Mouse (Mus musculus): ENCODE data around the gene Ap1ar. TPM values are rescaled to one million over a fixed set of nuclear protein-coding genes. Genes with fewer than 3 reads are reported as not detected.
A peak's percentile ranks its signal among the peaks of the same experiment; 100 is the strongest.

Gene Ap1ar
- polyA plus RNA-seq, 1 experiment, result 25.2 TPM

DNA sequence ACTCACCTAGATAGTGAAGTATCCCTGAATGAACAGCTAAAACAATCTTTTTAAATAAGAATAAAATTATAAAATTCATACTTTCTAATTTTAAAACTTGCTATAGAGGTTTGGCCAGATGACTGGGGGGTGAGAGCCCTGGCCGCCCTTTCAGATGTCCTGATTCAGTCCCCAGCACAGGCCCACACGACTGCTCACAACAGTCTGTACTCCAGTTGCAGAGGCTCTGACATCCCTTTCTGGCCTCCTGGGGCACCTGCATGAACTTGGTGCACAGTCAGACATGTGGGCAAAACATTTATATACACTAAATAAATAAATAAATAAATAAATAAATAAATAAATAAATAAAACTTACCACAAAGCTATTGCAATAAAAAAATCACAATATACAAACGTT lies 71.4 kb downstream of the Ap1ar start:
- DNase-seq, result no peak
- no peak overlapping the region for H3K4me3 ChIP-seq (ENCODE audit: control insufficient read depth, insufficient read depth, low read length)
- WGBS, result 91% methylated on average over 3 of the region's 3 CpGs
- no peaks in the 10 kb centered on the region for H3K27me3 ChIP-seq (ENCODE audit: control insufficient read depth, insufficient read depth, low read length)
- no peak overlapping the region for H3K27ac ChIP-seq (ENCODE audit: control insufficient read depth, insufficient read depth, low read length)
- H3K36me3 ChIP-seq (ENCODE audit: control insufficient read depth, insufficient read depth, low read length), result no peaks in the 10 kb centered on the region
- no peaks in the 10 kb centered on the region for H3K4me1 ChIP-seq (replicated peaks; ENCODE audit: control insufficient read depth, insufficient read depth, low read length)
- TF ChIP-seq POLR2A (IDR thresholded peaks at IDR 0.05; ENCODE audit: control insufficient read depth, extremely low read depth, insufficient read depth, low read length, poor library complexity) (no peak), CTCF (IDR thresholded peaks at IDR 0.05; ENCODE audit: borderline replicate concordance, control insufficient read depth, extremely low read depth, insufficient read depth, low read length, poor library complexity) (no peak)

DNA sequence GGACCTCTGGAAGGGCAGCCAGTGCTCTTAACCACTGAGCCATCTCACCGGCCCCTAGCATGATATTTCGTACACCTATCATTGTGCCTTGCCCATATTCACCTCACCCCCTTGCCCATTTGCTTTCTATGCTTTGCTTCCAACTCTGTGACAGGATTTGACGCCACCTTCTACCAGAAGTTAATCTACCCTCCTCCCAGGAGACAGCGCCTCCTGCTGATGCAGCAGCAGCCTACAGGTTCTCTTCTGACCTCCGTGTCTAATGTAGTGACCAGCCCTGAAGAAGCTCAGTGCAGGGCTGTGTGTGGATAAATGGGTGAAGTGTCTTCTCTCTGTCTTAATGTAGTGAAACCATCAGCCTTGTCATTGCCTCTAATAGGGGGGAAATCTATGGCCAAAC lies 72.8 kb downstream of the Ap1ar start:
- no peak overlapping the region for H3K27ac ChIP-seq (ENCODE audit: control insufficient read depth, insufficient read depth, low read length)
- no peak overlapping the region for H3K4me3 ChIP-seq (ENCODE audit: control insufficient read depth, insufficient read depth, low read length)
- H3K27me3 ChIP-seq (ENCODE audit: control insufficient read depth, insufficient read depth, low read length), result no peaks in the 10 kb centered on the region
- WGBS, result 92% methylated on average over 5 of the region's 5 CpGs
- H3K36me3 ChIP-seq (ENCODE audit: control insufficient read depth, insufficient read depth, low read length), result no peaks in the 10 kb centered on the region
- DNase-seq, result no peak
- TF ChIP-seq CTCF (IDR thresholded peaks at IDR 0.05; ENCODE audit: borderline replicate concordance, control insufficient read depth, extremely low read depth, insufficient read depth, low read length, poor library complexity) (no peak), POLR2A (IDR thresholded peaks at IDR 0.05; ENCODE audit: control insufficient read depth, extremely low read depth, insufficient read depth, low read length, poor library complexity) (no peak)
- no peaks in the 10 kb centered on the region for H3K4me1 ChIP-seq (replicated peaks; ENCODE audit: control insufficient read depth, insufficient read depth, low read length)

DNA sequence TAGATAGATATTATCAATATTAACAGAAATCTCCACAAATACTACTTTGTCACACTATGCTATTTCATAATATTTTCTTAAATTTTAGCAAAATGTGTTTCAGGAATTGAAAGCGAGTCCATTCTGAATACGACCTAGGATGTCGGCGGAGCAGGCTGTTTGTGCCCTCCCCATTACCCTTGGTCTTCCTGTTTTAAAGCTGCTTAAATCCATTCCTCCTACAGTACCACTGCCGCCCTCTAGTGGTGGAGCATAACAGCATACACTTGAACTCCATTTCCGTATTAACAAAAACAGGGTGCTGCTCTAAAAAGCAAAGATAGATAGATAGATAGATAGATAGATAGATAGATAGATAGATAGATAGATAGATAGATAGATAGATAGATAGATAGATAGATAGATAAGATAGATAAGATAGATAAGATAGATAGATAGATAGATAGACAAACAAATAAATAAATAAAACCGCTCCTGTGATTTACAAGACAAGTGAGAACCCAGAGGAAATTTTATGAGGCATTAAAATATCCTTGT lies 74.2 kb downstream of the Ap1ar start:
- Histone ChIP-seq H3K4me1 (replicated peaks; ENCODE audit: control insufficient read depth, insufficient read depth, low read length) (no peaks in the 10 kb centered on the region), H3K27me3 (ENCODE audit: control insufficient read depth, insufficient read depth, low read length) (no peaks in the 10 kb centered on the region), H3K4me3 (ENCODE audit: control insufficient read depth, insufficient read depth, low read length) (no peak overlapping the region), H3K27ac (ENCODE audit: control insufficient read depth, insufficient read depth, low read length) (no peak overlapping the region), H3K36me3 (ENCODE audit: control insufficient read depth, insufficient read depth, low read length) (no peaks in the 10 kb centered on the region)
- TF ChIP-seq POLR2A (IDR thresholded peaks at IDR 0.05; ENCODE audit: control insufficient read depth, extremely low read depth, insufficient read depth, low read length, poor library complexity), result no peak
- no peak for TF ChIP-seq CTCF (IDR thresholded peaks at IDR 0.05; ENCODE audit: borderline replicate concordance, control insufficient read depth, extremely low read depth, insufficient read depth, low read length, poor library complexity)
- WGBS, result 19% methylated on average over 7 of the region's 7 CpGs
- DNase-seq, result peak; percentile 85

DNA sequence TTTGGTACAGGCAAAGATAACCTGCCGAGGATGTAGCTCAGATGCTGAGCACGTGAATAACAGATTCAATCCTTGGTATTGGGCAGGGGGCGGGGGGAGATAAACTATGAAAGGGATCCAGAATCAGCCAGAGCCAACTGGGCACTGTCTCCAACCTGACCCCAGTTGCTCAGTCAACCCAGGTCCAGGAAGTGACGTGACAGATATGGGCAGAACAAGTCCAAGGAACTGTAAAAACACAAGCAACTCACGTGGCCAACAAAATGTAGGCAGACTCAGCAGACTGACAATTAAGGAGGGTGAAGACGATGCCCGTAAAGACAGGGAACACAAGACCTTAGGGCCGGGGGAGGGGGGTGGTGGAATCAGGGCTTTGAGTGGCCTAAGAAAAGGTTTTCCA lies 74.9 kb downstream of the Ap1ar start:
- Histone ChIP-seq H3K27ac (ENCODE audit: control insufficient read depth, insufficient read depth, low read length) (no peak overlapping the region), H3K4me1 (replicated peaks; ENCODE audit: control insufficient read depth, insufficient read depth, low read length) (no peaks in the 10 kb centered on the region), H3K36me3 (ENCODE audit: control insufficient read depth, insufficient read depth, low read length) (no peaks in the 10 kb centered on the region), H3K27me3 (ENCODE audit: control insufficient read depth, insufficient read depth, low read length) (no peaks in the 10 kb centered on the region), H3K4me3 (ENCODE audit: control insufficient read depth, insufficient read depth, low read length) (no peak overlapping the region)
- DNase-seq, result no peak
- TF ChIP-seq CTCF (IDR thresholded peaks at IDR 0.05; ENCODE audit: borderline replicate concordance, control insufficient read depth, extremely low read depth, insufficient read depth, low read length, poor library complexity) (no peak), POLR2A (IDR thresholded peaks at IDR 0.05; ENCODE audit: control insufficient read depth, extremely low read depth, insufficient read depth, low read length, poor library complexity) (no peak)
- 88% methylated on average over 8 of the region's 8 CpGs for WGBS

DNA sequence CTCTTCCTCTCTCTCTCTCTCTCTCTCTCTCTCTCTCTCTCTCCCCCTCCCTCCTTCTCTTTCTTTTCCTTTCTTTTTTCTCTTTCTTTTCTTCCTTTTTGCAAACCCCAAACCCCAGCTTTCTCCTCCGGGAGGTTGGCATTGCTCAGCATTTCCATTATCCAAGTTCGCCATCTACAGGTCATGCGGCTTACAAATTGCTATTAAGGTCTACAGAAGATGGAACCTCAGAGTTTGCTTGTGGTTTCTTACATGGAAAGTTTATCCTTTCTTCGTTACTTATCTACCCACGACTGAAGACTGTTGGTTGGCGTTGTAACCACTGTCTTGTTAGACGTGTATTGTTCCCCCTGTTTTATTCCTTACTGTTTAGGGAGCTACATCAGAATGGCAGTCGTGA lies 78.1 kb downstream of the Ap1ar start:
- TF ChIP-seq CTCF (IDR thresholded peaks at IDR 0.05; ENCODE audit: borderline replicate concordance, control insufficient read depth, extremely low read depth, insufficient read depth, low read length, poor library complexity), result no peak
- no peak for TF ChIP-seq POLR2A (IDR thresholded peaks at IDR 0.05; ENCODE audit: control insufficient read depth, extremely low read depth, insufficient read depth, low read length, poor library complexity)
- peak; percentile 25 for DNase-seq
- 6% methylated on average over 8 of the region's 8 CpGs for WGBS

DNA sequence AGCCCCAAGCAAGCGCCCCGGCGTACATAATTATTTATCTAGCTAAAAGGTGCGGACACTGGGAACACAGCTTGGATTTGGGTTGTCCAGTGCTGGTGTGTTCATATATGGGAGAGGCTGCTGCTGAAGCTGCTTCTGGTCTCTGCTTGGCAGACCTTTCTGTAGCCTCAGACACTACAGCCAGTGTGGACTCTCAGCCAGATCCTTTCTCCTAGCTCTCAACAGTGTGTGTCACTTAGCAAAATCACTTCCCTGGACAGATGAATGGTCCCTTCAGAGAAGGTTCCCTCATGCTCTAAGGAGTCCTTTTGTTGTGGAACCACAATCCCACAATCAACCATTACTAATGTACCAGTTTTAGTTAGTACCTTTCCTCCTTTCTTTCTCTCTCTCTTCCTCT lies 78.5 kb downstream of the Ap1ar start:
- no peak overlapping the region for H3K27ac ChIP-seq (ENCODE audit: control insufficient read depth, insufficient read depth, low read length)
- TF ChIP-seq POLR2A (IDR thresholded peaks at IDR 0.05; ENCODE audit: control insufficient read depth, extremely low read depth, insufficient read depth, low read length, poor library complexity) (no peak), CTCF (IDR thresholded peaks at IDR 0.05; ENCODE audit: borderline replicate concordance, control insufficient read depth, extremely low read depth, insufficient read depth, low read length, poor library complexity) (no peak)
- no peak overlapping the region for H3K4me3 ChIP-seq (ENCODE audit: control insufficient read depth, insufficient read depth, low read length)
- no peak for DNase-seq
- no peaks in the 10 kb centered on the region for H3K36me3 ChIP-seq (ENCODE audit: control insufficient read depth, insufficient read depth, low read length)
- H3K27me3 ChIP-seq (ENCODE audit: control insufficient read depth, insufficient read depth, low read length), result no peaks in the 10 kb centered on the region
- 98% methylated on average over 4 of the region's 4 CpGs for WGBS
- no peaks in the 10 kb centered on the region for H3K4me1 ChIP-seq (replicated peaks; ENCODE audit: control insufficient read depth, insufficient read depth, low read length)

More for the DNA sequence above, 78.1 kb downstream of the Ap1ar start:
- no peak overlapping the region for H3K4me3 ChIP-seq (ENCODE audit: control insufficient read depth, insufficient read depth, low read length)
- H3K36me3 ChIP-seq (ENCODE audit: control insufficient read depth, insufficient read depth, low read length), result no peaks in the 10 kb centered on the region
- H3K27me3 ChIP-seq (ENCODE audit: control insufficient read depth, insufficient read depth, low read length), result no peaks in the 10 kb centered on the region
- no peaks in the 10 kb centered on the region for H3K4me1 ChIP-seq (replicated peaks; ENCODE audit: control insufficient read depth, insufficient read depth, low read length)
- H3K27ac ChIP-seq (ENCODE audit: control insufficient read depth, insufficient read depth, low read length), result no peak overlapping the region

DNA sequence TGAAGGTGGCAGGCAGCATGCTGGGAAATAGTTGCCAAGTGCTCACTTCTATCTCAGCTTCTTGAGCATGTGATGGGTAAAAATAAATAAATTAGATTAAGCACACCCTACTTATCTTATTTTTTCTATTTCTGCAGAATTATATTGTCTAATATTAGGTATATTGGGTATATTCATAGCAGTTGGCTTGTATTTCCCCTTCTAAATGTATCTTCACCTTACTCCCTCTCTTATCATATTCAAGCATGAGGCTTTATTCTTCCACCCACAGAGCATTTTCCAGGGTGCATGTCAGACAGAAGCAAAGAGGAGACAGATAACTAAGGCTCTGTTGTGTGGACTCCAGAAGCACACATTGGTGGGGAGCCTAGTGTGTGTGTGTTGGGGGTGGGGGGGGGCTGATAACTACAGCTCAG lies 79.4 kb downstream of the Ap1ar start:
- TF ChIP-seq CTCF (IDR thresholded peaks at IDR 0.05; ENCODE audit: borderline replicate concordance, control insufficient read depth, extremely low read depth, insufficient read depth, low read length, poor library complexity) (no peak), POLR2A (IDR thresholded peaks at IDR 0.05; ENCODE audit: control insufficient read depth, extremely low read depth, insufficient read depth, low read length, poor library complexity) (no peak)
- Histone ChIP-seq H3K4me1 (replicated peaks; ENCODE audit: control insufficient read depth, insufficient read depth, low read length) (no peaks in the 10 kb centered on the region), H3K27ac (ENCODE audit: control insufficient read depth, insufficient read depth, low read length) (no peak overlapping the region), H3K27me3 (ENCODE audit: control insufficient read depth, insufficient read depth, low read length) (no peaks in the 10 kb centered on the region), H3K36me3 (ENCODE audit: control insufficient read depth, insufficient read depth, low read length) (no peaks in the 10 kb centered on the region), H3K4me3 (ENCODE audit: control insufficient read depth, insufficient read depth, low read length) (no peak overlapping the region)
- no peak for DNase-seq

Other genes starting within 250 kb of the Ap1ar start
- gene Neurog2, start 204.4 kb downstream of the Ap1ar start, polyA plus RNA-seq (2012; rRNA removed), result 0.09 and 0.20 TPM in 2 replicates
- gene Alpk1, start 57.0 kb downstream of the Ap1ar start, polyA plus RNA-seq (2012; rRNA removed), result 1.7 and 1.8 TPM in 2 replicates
- 2.5 and 3.1 TPM in 2 replicates for gene Tifa, start 47.7 kb downstream of the Ap1ar start, polyA plus RNA-seq (2012; rRNA removed)
- 4.8 and 5.7 TPM in 2 replicates for gene Fam241a, start 58.8 kb upstream of the Ap1ar start, polyA plus RNA-seq (2012; rRNA removed)

Measured in thymus, adult 2 months (tissue).